Mouse (Mus musculus): ENCODE data around the gene Morc2a.

GRCm38 (mm10) chr11:3615576-3615975, 33.4 kb upstream of the Morc2a start:
- no peak for TF ChIP-seq POLR2A (IDR thresholded peaks at IDR 0.05; ENCODE audit: insufficient read length, low read depth)
- no peak for TF ChIP-seq TCF3 (IDR thresholded peaks at IDR 0.05; ENCODE audit: insufficient read length, low read depth)
- no peak for TF ChIP-seq CEBPB (IDR thresholded peaks at IDR 0.05; ENCODE audit: insufficient read depth, poor library complexity, severe bottlenecking)
- no peak for TF ChIP-seq MAX (IDR thresholded peaks at IDR 0.05; ENCODE audit: low read depth)
- no peak for TF ChIP-seq USF1 (IDR thresholded peaks at IDR 0.05; ENCODE audit: low read depth)
- no peak for TF ChIP-seq POLR2AphosphoS2 (IDR thresholded peaks at IDR 0.05; ENCODE audit: insufficient read length, low read depth)
- TF ChIP-seq TCF12 (IDR thresholded peaks at IDR 0.05; ENCODE audit: insufficient read depth, poor library complexity, severe bottlenecking) = no peak
- TF ChIP-seq MYOD1 (IDR thresholded peaks at IDR 0.05; ENCODE audit: control insufficient read depth in 1 of 3, insufficient read length in 2 of 3, low read depth in 2 of 3) = no peak
- no peak for TF ChIP-seq E2F4 (IDR thresholded peaks at IDR 0.05; ENCODE audit: insufficient read depth)
- TF ChIP-seq MYOG (IDR thresholded peaks at IDR 0.05; ENCODE audit: control insufficient read depth in 1 of 3, insufficient read depth in 1 of 3, insufficient read length in 2 of 3, low read depth in 2 of 3) = no peak

Measured in myocyte (in vitro differentiated cells).